In the genomic region with DNA sequence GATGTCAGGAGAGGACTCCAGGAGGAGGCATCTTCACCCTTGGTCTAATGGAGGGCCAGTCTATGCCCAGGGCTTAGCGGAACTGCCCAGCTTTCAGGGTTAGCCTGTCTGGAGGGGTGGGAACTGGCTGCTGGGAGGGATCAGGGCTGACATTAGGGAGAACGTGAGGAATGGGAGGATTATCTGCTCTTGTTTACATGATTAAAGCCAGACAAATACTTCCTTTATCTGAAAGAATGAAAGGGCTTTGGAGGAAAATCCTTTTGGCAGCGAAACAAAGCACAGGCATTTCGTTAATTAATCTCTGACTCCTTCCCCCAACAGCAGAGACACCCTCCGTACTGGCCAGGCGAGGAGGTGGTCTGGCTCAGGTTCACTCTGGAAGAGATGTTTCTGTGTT, we compare ENCODE assay signal across 26 mouse cellular contexts. TPM values are rescaled to one million over a fixed set of nuclear protein-coding genes. Genes with fewer than 3 reads are reported as not detected.
A peak's percentile ranks its signal among the peaks of the same experiment; 100 is the strongest.
DNase-seq lines count a peak whose midpoint lies in the region; ATAC-seq and TF ChIP-seq lines count a peak whose summit lies in the region.
"Had no signal": no experiment of that assay in that cellular context is flagged by ENCODE, and none has a peak within 500 bp of the region (broad histone marks: within the 10 kb centered on the region; RNA-seq: fewer than 3 reads in every experiment).

No protein-coding gene starts in this region.

- no peak overlapping the region for H3K27ac ChIP-seq in intestine, embryonic 15.5 days
- H3K27ac ChIP-seq in intestine, embryonic 16.5 days (ENCODE audit: low read length): no peak overlapping the region
- 0 out of 2 replicates have a peak overlapping the region, but pooled peaks have one; percentile 18 for H3K27ac ChIP-seq in midbrain, embryonic 10.5 days (replicated peaks)
- no peak overlapping the region for H3K27ac ChIP-seq in midbrain, embryonic 15.5 days
- no peak overlapping the region for H3K27ac ChIP-seq in stomach, embryonic 15.5 days
- H3K27ac ChIP-seq: embryonic facial prominence, embryonic 15.5 days; hindbrain, postnatal 0 days; liver, embryonic 15.5 days; neural tube, embryonic 15.5 days had no signal

- 0 out of 2 replicates have a peak, but pooled peaks cover 2% of the 10 kb centered on the region for H3K4me1 ChIP-seq in intestine, embryonic 15.5 days (replicated peaks)
- H3K4me1 ChIP-seq in intestine, embryonic 16.5 days (ENCODE audit: control insufficient read depth, insufficient read depth, low read length): peaks cover 5% of the 10 kb centered on the region; the same call in 1 of the 2 replicates
- H3K4me1 ChIP-seq in midbrain, embryonic 10.5 days: peaks cover 16% of the 10 kb centered on the region
- H3K4me1 ChIP-seq in midbrain, embryonic 15.5 days: 0 out of 2 replicates have a peak, but pooled peaks cover 8% of the 10 kb centered on the region
- no peaks in the 10 kb centered on the region; the same call in 1 of the 2 replicates for H3K4me1 ChIP-seq in stomach, embryonic 15.5 days
- H3K4me1 ChIP-seq: liver, embryonic 15.5 days; neural tube, embryonic 15.5 days had no signal

- no peak overlapping the region for H3K4me3 ChIP-seq in intestine, embryonic 15.5 days (replicated peaks)
- H3K4me3 ChIP-seq in intestine, embryonic 16.5 days (ENCODE audit: low read length): no peak overlapping the region
- no peak overlapping the region for H3K4me3 ChIP-seq in midbrain, embryonic 10.5 days
- no peak overlapping the region for H3K4me3 ChIP-seq in midbrain, embryonic 15.5 days
- H3K4me3 ChIP-seq in stomach, embryonic 15.5 days (replicated peaks): no peak overlapping the region
- H3K4me3 ChIP-seq: embryonic facial prominence, embryonic 15.5 days; liver, embryonic 15.5 days; myocyte; neural tube, embryonic 15.5 days had no signal

- WGBS in intestine, embryonic 15.5 days: 27% methylated on average over 6 of the region's 6 CpGs
- 16% methylated on average over 6 of the region's 6 CpGs for WGBS in intestine, embryonic 16.5 days
- WGBS in midbrain, embryonic 10.5 days: 8% methylated on average over 6 of the region's 6 CpGs
- 11% methylated on average over 6 of the region's 6 CpGs for WGBS in midbrain, embryonic 15.5 days
- WGBS in stomach, embryonic 15.5 days: 15% methylated on average over 6 of the region's 6 CpGs

- ATAC-seq in intestine, embryonic 15.5 days: peak; percentile 47
- ATAC-seq in intestine, embryonic 16.5 days: no peak; the same call in 1 of the 2 replicates
- no peak for ATAC-seq in midbrain, embryonic 15.5 days (replicated peaks)
- peak; percentile 23; the same call in 1 of the 2 replicates for ATAC-seq in stomach, embryonic 15.5 days (ENCODE audit: insufficient read depth, low FRiP score, low read depth)
- ATAC-seq: hindbrain, postnatal 0 days had no signal

- TF ChIP-seq CTCF in brain, embryonic 14.5 days (IDR thresholded peaks at IDR 0.05; ENCODE audit: borderline replicate concordance, extremely low read depth, insufficient read depth, insufficient read length): no peak

- no peak overlapping the region for H3K9ac ChIP-seq in intestine, embryonic 15.5 days
- no peak overlapping the region for H3K9ac ChIP-seq in intestine, embryonic 16.5 days (ENCODE audit: low read depth, low read length)
- no peak overlapping the region for H3K9ac ChIP-seq in midbrain, embryonic 15.5 days
- H3K9ac ChIP-seq in stomach, embryonic 15.5 days: no peak overlapping the region
- H3K9ac ChIP-seq: embryonic facial prominence, embryonic 15.5 days; liver, embryonic 15.5 days; neural tube, embryonic 15.5 days had no signal

- no peaks in the 10 kb centered on the region for H3K9me3 ChIP-seq in intestine, embryonic 15.5 days
- no peaks in the 10 kb centered on the region for H3K9me3 ChIP-seq in intestine, embryonic 16.5 days (ENCODE audit: control insufficient read depth, low read length)
- H3K9me3 ChIP-seq in midbrain, embryonic 10.5 days (replicated peaks): 0 out of 2 replicates have a peak, but pooled peaks cover 4% of the 10 kb centered on the region
- no peaks in the 10 kb centered on the region for H3K9me3 ChIP-seq in midbrain, embryonic 15.5 days
- H3K9me3 ChIP-seq in stomach, embryonic 15.5 days: no peaks in the 10 kb centered on the region
- H3K9me3 ChIP-seq: embryonic facial prominence, embryonic 15.5 days; liver, embryonic 15.5 days; neural tube, embryonic 15.5 days had no signal

- H3K4me2 ChIP-seq in intestine, embryonic 15.5 days (replicated peaks): no peak overlapping the region
- no peak overlapping the region for H3K4me2 ChIP-seq in intestine, embryonic 16.5 days (ENCODE audit: low read depth, low read length)
- H3K4me2 ChIP-seq in midbrain, embryonic 15.5 days: no peak overlapping the region
- H3K4me2 ChIP-seq in stomach, embryonic 15.5 days: no peak overlapping the region
- H3K4me2 ChIP-seq: embryonic facial prominence, embryonic 15.5 days; liver, embryonic 15.5 days; neural tube, embryonic 15.5 days had no signal

- no peaks in the 10 kb centered on the region for H3K27me3 ChIP-seq in intestine, embryonic 15.5 days (replicated peaks)
- H3K27me3 ChIP-seq in intestine, embryonic 16.5 days (replicated peaks; ENCODE audit: control insufficient read depth, insufficient read depth, low read length): no peaks in the 10 kb centered on the region
- peaks cover 43% of the 10 kb centered on the region for H3K27me3 ChIP-seq in midbrain, embryonic 10.5 days (ENCODE audit: low read depth, poor library complexity, severe bottlenecking)
- no peaks in the 10 kb centered on the region for H3K27me3 ChIP-seq in midbrain, embryonic 15.5 days (replicated peaks)
- peaks cover 6% of the 10 kb centered on the region; the same call in 1 of the 2 replicates for H3K27me3 ChIP-seq in stomach, embryonic 15.5 days (replicated peaks)
- H3K27me3 ChIP-seq: embryonic facial prominence, embryonic 15.5 days; neural tube, embryonic 15.5 days had no signal

- DNase-seq in midbrain, embryonic 10.5 days (ENCODE audit: low spot score): no peak
- peak; percentile 54 for DNase-seq in brain, embryonic 14.5 days (ENCODE audit: low read depth)
- no peak for DNase-seq in urinary bladder, adult 18-20 months (ENCODE audit: low spot score in 2 of 2)
- no peak for DNase-seq in spleen, postnatal 10 days (ENCODE audit: low spot score in 2 of 2)
- DNase-seq: adrenal gland, postnatal 10 days; cerebellum, adult 11 months; cerebellum, postnatal 14 days; gastrocnemius, postnatal 14 days; heart, adult 18-20 months; heart, postnatal 4 days; kidney, adult 8-10 months; kidney, postnatal 14 days; right cerebral cortex, postnatal 4 days; thymus, postnatal 4 days had no signal

- no peak for TF ChIP-seq POLR2A in brain, embryonic 14.5 days (IDR thresholded peaks at IDR 0.05; ENCODE audit: borderline replicate concordance, extremely low read depth, insufficient read depth, insufficient read length, poor library complexity, severe bottlenecking)

- no peaks in the 10 kb centered on the region for H3K36me3 ChIP-seq in intestine, embryonic 15.5 days
- H3K36me3 ChIP-seq in intestine, embryonic 16.5 days (ENCODE audit: control insufficient read depth, insufficient read depth, low read length): no peaks in the 10 kb centered on the region
- H3K36me3 ChIP-seq in midbrain, embryonic 10.5 days: no peaks in the 10 kb centered on the region
- H3K36me3 ChIP-seq in midbrain, embryonic 15.5 days (replicated peaks): no peaks in the 10 kb centered on the region
- H3K36me3 ChIP-seq in stomach, embryonic 15.5 days: no peaks in the 10 kb centered on the region
- H3K36me3 ChIP-seq: embryonic facial prominence, embryonic 15.5 days; liver, embryonic 15.5 days; neural tube, embryonic 15.5 days had no signal

RNA-seq across cellular contexts. Expression of gene Slc1a7, which starts 23.7 kb away (rescaled TPM):
- polyA plus RNA-seq in intestine, embryonic 15.5 days (2015; fragmentation: Nextera tagmentation; extraction: Ambion mirVana): 0.11 and 0.15 TPM in 2 replicates
- polyA plus RNA-seq in intestine, embryonic 16.5 days (2015; fragmentation: Nextera tagmentation; extraction: Ambion mirVana): 0.12 and 0.15 TPM in 2 replicates
- polyA plus RNA-seq in midbrain, embryonic 10.5 days (2016; fragmentation: Nextera tagmentation; extraction: Ambion mirVana): 0.07 TPM in 1 of 2 replicates, not detected in the other
- polyA plus RNA-seq in midbrain, embryonic 15.5 days (2015; fragmentation: Nextera tagmentation; extraction: Ambion mirVana): 0.09 TPM in 1 of 2 replicates, not detected in the other
- polyA plus RNA-seq in brain, embryonic 14.5 days (2012; rRNA removed): 0.08 and 0.10 TPM in 2 replicates
- polyA plus RNA-seq in stomach, embryonic 15.5 days (2015; fragmentation: Nextera tagmentation; extraction: Ambion mirVana): 0.08 and 0.21 TPM in 2 replicates
- polyA plus RNA-seq: C2C12; forebrain, embryonic 11.5 days; heart, embryonic 14.5 days; liver, embryonic 15.5 days; neural tube, embryonic 15.5 days had no signal

Comparison
In these comparisons a context has a peak if more than half of its experiments do, and no peak if none do; other contexts are left out.
1. ATAC-seq: peak in intestine, embryonic 15.5 days (single experiment) and stomach, embryonic 15.5 days (single experiment); none in intestine, embryonic 16.5 days (single experiment) and midbrain, embryonic 15.5 days (single experiment).